Mouse (Mus musculus): Measurements from ENCODE around the gene Csta1. TPM values are rescaled to one million over a fixed set of nuclear protein-coding genes. Genes with fewer than 3 reads are reported as not detected.

Csta1 gene
- polyA plus RNA-seq, 1 experiment from 2014 or later = 0.19 TPM

- WGBS = 93% methylated on average over 3 of the region's 3 CpGs
- Histone ChIP-seq H3K4me2 (ENCODE audit: low read depth, low read length) (no peak overlapping the region), H3K27ac (ENCODE audit: low read depth, low read length) (no peak overlapping the region)
Observed at GRCm38 (mm10) chr16:36074772-36075171, 56.3 kb downstream of the Csta1 start.

GRCm38 (mm10) chr16:36072410-36073011, 58.5 kb downstream of the Csta1 start:
- H3K4me1 ChIP-seq (ENCODE audit: control insufficient read depth, insufficient read depth, low read length) = peaks cover 14% of the 10 kb centered on the region; the same call in 1 of the 2 replicates
- H3K4me2 ChIP-seq (ENCODE audit: low read depth, low read length) = peak overlapping the region; percentile 92
- H3K36me3 ChIP-seq (ENCODE audit: control insufficient read depth, insufficient read depth, low read length) = no peaks in the 10 kb centered on the region
- 27% methylated on average over 8 of the region's 8 CpGs for WGBS
- ATAC-seq (ENCODE audit: low read depth) = no peak
- no peak overlapping the region for H3K27ac ChIP-seq (ENCODE audit: low read depth, low read length)
- H3K4me3 ChIP-seq (ENCODE audit: low read depth, low read length) = peak overlapping the region; percentile 53
- no peaks in the 10 kb centered on the region for H3K9me3 ChIP-seq (ENCODE audit: control insufficient read depth, low read length)
- H3K9ac ChIP-seq (replicated peaks; ENCODE audit: low read depth, low read length) = peak overlapping the region; percentile 94
- no peaks in the 10 kb centered on the region for H3K27me3 ChIP-seq (ENCODE audit: control insufficient read depth, insufficient read depth, low read length)

More at GRCm38 (mm10) chr16:36074772-36075171, 56.3 kb downstream of the Csta1 start:
- no peaks in the 10 kb centered on the region for H3K27me3 ChIP-seq (ENCODE audit: control insufficient read depth, insufficient read depth, low read length)
- peaks cover 7% of the 10 kb centered on the region; the same call in 1 of the 2 replicates for H3K4me1 ChIP-seq (ENCODE audit: control insufficient read depth, insufficient read depth, low read length)
- no peak overlapping the region for H3K4me3 ChIP-seq (ENCODE audit: low read depth, low read length)
- ATAC-seq (ENCODE audit: low read depth) = no peak
- H3K36me3 ChIP-seq (ENCODE audit: control insufficient read depth, insufficient read depth, low read length) = no peaks in the 10 kb centered on the region
- no peaks in the 10 kb centered on the region for H3K9me3 ChIP-seq (ENCODE audit: control insufficient read depth, low read length)
- H3K9ac ChIP-seq (replicated peaks; ENCODE audit: low read depth, low read length) = no peak overlapping the region

GRCm38 (mm10) chr16:36071450-36072379, 59.3 kb downstream of the Csta1 start, which contains the start of the genes Fam162a and Ccdc58:
Gene Fam162a (minus strand): TSS chr16:36071594.
Gene Ccdc58 (plus strand): TSS chr16:36071685.
- Histone ChIP-seq H3K36me3 (ENCODE audit: control insufficient read depth, insufficient read depth, low read length) (no peaks in the 10 kb centered on the region), H3K9ac (replicated peaks; ENCODE audit: low read depth, low read length) (peak within 1 kb of the TSS; percentile 94), H3K27me3 (ENCODE audit: control insufficient read depth, insufficient read depth, low read length) (no peaks in the 10 kb centered on the region), H3K27ac (ENCODE audit: low read depth, low read length) (peak within 1 kb of the TSS; percentile 100), H3K4me3 (ENCODE audit: low read depth, low read length) (peak within 1 kb of the TSS; percentile 53), H3K4me1 (ENCODE audit: control insufficient read depth, insufficient read depth, low read length) (peaks cover 14% of the 10 kb centered on the region; the same call in 1 of the 2 replicates), H3K4me2 (ENCODE audit: low read depth, low read length) (peak within 1 kb of the TSS; percentile 92), H3K9me3 (ENCODE audit: control insufficient read depth, low read length) (no peaks in the 10 kb centered on the region)
- peak; percentile 98 for ATAC-seq (ENCODE audit: low read depth)
- under 1% methylated on average over 79 of the region's 81 CpGs for WGBS

- WGBS = 0% methylated on average over 13 of the region's 16 CpGs
- no peak for ATAC-seq (ENCODE audit: low read depth)
- H3K4me2 ChIP-seq (ENCODE audit: low read depth, low read length) = peak overlapping the region; percentile 92
Observed at GRCm38 (mm10) chr16:36071071-36071449, 60.0 kb downstream of the Csta1 start.

More at GRCm38 (mm10) chr16:36071071-36071449, 60.0 kb downstream of the Csta1 start:
- H3K27me3 ChIP-seq (ENCODE audit: control insufficient read depth, insufficient read depth, low read length) = no peaks in the 10 kb centered on the region
- no peaks in the 10 kb centered on the region for H3K9me3 ChIP-seq (ENCODE audit: control insufficient read depth, low read length)
- H3K4me1 ChIP-seq (ENCODE audit: control insufficient read depth, insufficient read depth, low read length) = peaks cover 14% of the 10 kb centered on the region; the same call in 1 of the 2 replicates
- no peaks in the 10 kb centered on the region for H3K36me3 ChIP-seq (ENCODE audit: control insufficient read depth, insufficient read depth, low read length)
- H3K9ac ChIP-seq (replicated peaks; ENCODE audit: low read depth, low read length) = peak overlapping the region; percentile 94
- peak overlapping the region; percentile 53 for H3K4me3 ChIP-seq (ENCODE audit: low read depth, low read length)
- peak overlapping the region; percentile 100 for H3K27ac ChIP-seq (ENCODE audit: low read depth, low read length)

Other genes with a start within 250 kb of the Csta1 start
- gene Parp9, start 192.8 kb downstream of the Csta1 start, polyA plus RNA-seq (2014; fragmentation: Nextera tagmentation; extraction: Ambion mirVana) = 0.78 and 2.1 TPM in 2 replicates
- gene Dtx3l, start 192.1 kb downstream of the Csta1 start, polyA plus RNA-seq (2014; fragmentation: Nextera tagmentation; extraction: Ambion mirVana) = 0.95 and 2.0 TPM in 2 replicates
- 89.3 and 101 TPM in 2 replicates for gene Kpna1, start 152.5 kb downstream of the Csta1 start, polyA plus RNA-seq (2014; fragmentation: Nextera tagmentation; extraction: Ambion mirVana)
- gene Wdr5b, start 90.1 kb downstream of the Csta1 start, polyA plus RNA-seq (2014; fragmentation: Nextera tagmentation; extraction: Ambion mirVana) = 15.1 and 15.6 TPM in 2 replicates
- gene Fam162a, start 59.6 kb downstream of the Csta1 start, polyA plus RNA-seq (2014; fragmentation: Nextera tagmentation; extraction: Ambion mirVana) = 125 and 139 TPM in 2 replicates
- gene Ccdc58, start 59.6 kb downstream of the Csta1 start, polyA plus RNA-seq (2014; fragmentation: Nextera tagmentation; extraction: Ambion mirVana) = 28.5 and 29.4 TPM in 2 replicates
- gene Stfa2l1, start 25.6 kb upstream of the Csta1 start, polyA plus RNA-seq (2014; fragmentation: Nextera tagmentation; extraction: Ambion mirVana) = not detected in 2 replicates
- 1.8 TPM in 1 of 2 replicates, not detected in the other for gene Gm5483, start 53.0 kb upstream of the Csta1 start, polyA plus RNA-seq (2014; fragmentation: Nextera tagmentation; extraction: Ambion mirVana)
- gene Gm5416, start 79.2 kb upstream of the Csta1 start, polyA plus RNA-seq (2014; fragmentation: Nextera tagmentation; extraction: Ambion mirVana) = not detected in 2 replicates
- not detected in 2 replicates for gene 2010005H15Rik, start 90.2 kb upstream of the Csta1 start, polyA plus RNA-seq (2014; fragmentation: Nextera tagmentation; extraction: Ambion mirVana)
- gene Stfa1, start 145.7 kb upstream of the Csta1 start, polyA plus RNA-seq (2014; fragmentation: Nextera tagmentation; extraction: Ambion mirVana) = 0.46 and 1.7 TPM in 2 replicates
- gene BC117090, start 203.1 kb upstream of the Csta1 start, polyA plus RNA-seq (2014; fragmentation: Nextera tagmentation; extraction: Ambion mirVana) = not detected in 2 replicates
- gene BC100530, start 236.5 kb upstream of the Csta1 start, polyA plus RNA-seq (2014; fragmentation: Nextera tagmentation; extraction: Ambion mirVana) = 2.5 TPM in 1 of 2 replicates, not detected in the other